Mouse (Mus musculus): ENCODE data around the gene Dedd. TPM values are rescaled to one million over a fixed set of nuclear protein-coding genes. Genes with fewer than 3 reads are reported as not detected.

Gene Dedd
- polyA plus RNA-seq (2016; fragmentation: Nextera tagmentation; extraction: Ambion mirVana): 50.3 and 50.4 TPM in 2 replicates

GRCm38 (mm10) chr1:171328839-171329432 is at the start of gene Dedd:
Gene Dedd (plus strand): TSS chr1:171329145.
- WGBS: under 1% methylated on average over 48 of the region's 48 CpGs
- Histone ChIP-seq H3K9me3 (no peaks in the 10 kb centered on the region), H3K27ac (replicated peaks) (peak within 1 kb of the TSS; percentile 100), H3K4me1 (peaks cover 34% of the 10 kb centered on the region), H3K4me3 (peak within 1 kb of the TSS; percentile 84), H3K36me3 (replicated peaks) (peaks cover 20% of the 10 kb centered on the region; the same call in 1 of the 2 replicates), H3K27me3 (replicated peaks; ENCODE audit: low read depth, poor library complexity, severe bottlenecking) (no peaks in the 10 kb centered on the region)
- peak; percentile 93 for DNase-seq (ENCODE audit: low spot score)

GRCm38 (mm10) chr1:171279721-171280120 is 49.2 kb upstream of the Dedd start:
- Histone ChIP-seq H3K4me1 (peaks cover 29% of the 10 kb centered on the region), H3K27ac (replicated peaks) (peak overlapping the region; percentile 83), H3K36me3 (replicated peaks) (peaks cover 77% of the 10 kb centered on the region), H3K9me3 (no peaks in the 10 kb centered on the region), H3K27me3 (replicated peaks; ENCODE audit: low read depth, poor library complexity, severe bottlenecking) (no peaks in the 10 kb centered on the region), H3K4me3 (peak overlapping the region; percentile 78)
- no peak for DNase-seq (ENCODE audit: low spot score)
- 56% methylated on average over 5 of the region's 5 CpGs for WGBS

DNA sequence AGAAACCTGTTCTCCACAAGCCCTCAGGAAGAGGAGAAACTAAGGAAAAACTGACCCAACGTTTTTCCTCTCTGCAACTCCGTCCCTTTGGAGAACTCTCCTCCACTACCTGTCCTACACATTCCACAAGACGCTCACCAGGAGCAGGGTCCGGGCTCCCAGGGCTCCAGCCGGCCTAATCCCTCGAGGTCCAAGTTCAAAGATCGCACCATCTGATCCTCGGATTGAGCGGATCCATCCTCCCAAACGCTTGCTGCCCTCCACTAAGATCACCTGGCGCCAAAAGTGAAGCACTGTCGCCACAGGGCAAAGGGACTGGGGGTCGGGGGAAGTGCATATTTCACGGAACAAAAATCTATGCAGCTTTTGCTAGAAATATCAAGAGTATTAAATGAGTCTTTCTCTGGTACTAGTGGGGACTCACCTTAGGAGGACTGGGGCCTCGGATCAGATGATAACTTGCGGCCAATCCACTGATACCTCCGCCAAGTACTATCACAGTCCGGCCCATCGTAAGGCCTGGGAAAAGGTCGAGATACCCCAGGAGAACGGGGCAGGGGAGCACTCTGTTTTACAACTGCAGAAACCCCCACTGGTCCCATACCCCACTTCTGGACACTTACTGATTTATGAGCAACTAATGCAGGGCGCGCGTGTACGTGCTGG is 48.6 kb upstream of the Dedd start:
- H3K36me3 ChIP-seq (replicated peaks): peaks cover 77% of the 10 kb centered on the region

DNA sequence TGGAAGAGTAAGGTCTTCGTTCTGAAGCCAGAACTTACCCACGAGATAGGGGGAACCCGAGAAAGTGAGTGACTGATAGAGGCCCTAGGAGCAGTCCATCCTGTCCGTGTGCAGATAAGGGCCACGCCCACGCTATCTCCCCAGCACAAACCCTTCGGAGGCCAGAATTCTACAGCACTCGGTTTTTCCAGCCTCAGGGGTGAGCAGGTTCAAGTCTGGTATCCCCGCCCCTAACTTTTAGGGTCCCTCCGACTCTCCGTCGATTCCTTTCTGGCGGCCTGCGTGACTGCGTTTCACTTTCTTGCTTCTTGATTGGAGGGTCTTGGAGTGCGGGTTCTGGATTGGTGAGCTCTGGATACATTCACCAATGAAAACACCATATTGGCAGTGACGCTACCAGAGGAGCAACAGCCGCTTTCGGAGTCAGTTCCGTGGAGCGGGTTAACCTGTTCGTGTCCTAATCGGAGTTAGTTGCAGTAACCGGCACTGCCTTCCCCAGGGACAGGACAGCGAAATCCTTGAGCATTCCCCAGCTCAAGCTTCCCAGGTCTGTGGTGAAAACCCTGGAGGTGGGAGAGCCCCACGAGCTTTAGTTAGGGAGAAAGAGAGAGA is 47.9 kb upstream of the Dedd start, which contains the start of gene Ppox:
Ppox (minus strand) TSS at position 271 of the 612 bp plus-strand sequence.
- H3K9me3 ChIP-seq: no peaks in the 10 kb centered on the region
- WGBS: under 1% methylated on average over 26 of the region's 26 CpGs
- DNase-seq (ENCODE audit: low spot score): peak; percentile 91
- H3K27ac ChIP-seq (replicated peaks): peak within 1 kb of the TSS; percentile 86
- H3K36me3 ChIP-seq (replicated peaks): peaks cover 77% of the 10 kb centered on the region
- H3K27me3 ChIP-seq (replicated peaks; ENCODE audit: low read depth, poor library complexity, severe bottlenecking): no peaks in the 10 kb centered on the region
- H3K4me1 ChIP-seq: peaks cover 35% of the 10 kb centered on the region
- H3K4me3 ChIP-seq: peak within 1 kb of the TSS; percentile 78

More for the DNA sequence above, 48.6 kb upstream of the Dedd start:
- under 1% methylated on average over 25 of the region's 25 CpGs for WGBS
- peak overlapping the region; percentile 83 for H3K27ac ChIP-seq (replicated peaks)
- peak; percentile 21 for DNase-seq (ENCODE audit: low spot score)
- peak overlapping the region; percentile 78 for H3K4me3 ChIP-seq
- no peaks in the 10 kb centered on the region for H3K27me3 ChIP-seq (replicated peaks; ENCODE audit: low read depth, poor library complexity, severe bottlenecking)
- H3K4me1 ChIP-seq: peaks cover 29% of the 10 kb centered on the region
- no peaks in the 10 kb centered on the region for H3K9me3 ChIP-seq

- WGBS: under 1% methylated on average over 10 of the region's 10 CpGs
- Histone ChIP-seq H3K36me3 (replicated peaks) (peaks cover 77% of the 10 kb centered on the region), H3K27ac (replicated peaks) (peak overlapping the region; percentile 86), H3K9me3 (no peaks in the 10 kb centered on the region), H3K27me3 (replicated peaks; ENCODE audit: low read depth, poor library complexity, severe bottlenecking) (no peaks in the 10 kb centered on the region), H3K4me3 (peak overlapping the region; percentile 78), H3K4me1 (peaks cover 39% of the 10 kb centered on the region)
- DNase-seq (ENCODE audit: low spot score): peak; percentile 76
Measured at GRCm38 (mm10) chr1:171281528-171281923, 47.4 kb upstream of the Dedd start.

GRCm38 (mm10) chr1:171282086-171282805 is 46.7 kb upstream of the Dedd start:
- Histone ChIP-seq H3K36me3 (replicated peaks) (peaks cover 73% of the 10 kb centered on the region), H3K4me3 (peak overlapping the region; percentile 78), H3K4me1 (peaks cover 46% of the 10 kb centered on the region), H3K27ac (replicated peaks) (0 out of 2 replicates have a peak overlapping the region, but pooled peaks have one; percentile 86), H3K27me3 (replicated peaks; ENCODE audit: low read depth, poor library complexity, severe bottlenecking) (no peaks in the 10 kb centered on the region), H3K9me3 (no peaks in the 10 kb centered on the region)
- WGBS: 81% methylated on average over 18 of the region's 18 CpGs
- peak; percentile 5 for DNase-seq (ENCODE audit: low spot score)

DNA sequence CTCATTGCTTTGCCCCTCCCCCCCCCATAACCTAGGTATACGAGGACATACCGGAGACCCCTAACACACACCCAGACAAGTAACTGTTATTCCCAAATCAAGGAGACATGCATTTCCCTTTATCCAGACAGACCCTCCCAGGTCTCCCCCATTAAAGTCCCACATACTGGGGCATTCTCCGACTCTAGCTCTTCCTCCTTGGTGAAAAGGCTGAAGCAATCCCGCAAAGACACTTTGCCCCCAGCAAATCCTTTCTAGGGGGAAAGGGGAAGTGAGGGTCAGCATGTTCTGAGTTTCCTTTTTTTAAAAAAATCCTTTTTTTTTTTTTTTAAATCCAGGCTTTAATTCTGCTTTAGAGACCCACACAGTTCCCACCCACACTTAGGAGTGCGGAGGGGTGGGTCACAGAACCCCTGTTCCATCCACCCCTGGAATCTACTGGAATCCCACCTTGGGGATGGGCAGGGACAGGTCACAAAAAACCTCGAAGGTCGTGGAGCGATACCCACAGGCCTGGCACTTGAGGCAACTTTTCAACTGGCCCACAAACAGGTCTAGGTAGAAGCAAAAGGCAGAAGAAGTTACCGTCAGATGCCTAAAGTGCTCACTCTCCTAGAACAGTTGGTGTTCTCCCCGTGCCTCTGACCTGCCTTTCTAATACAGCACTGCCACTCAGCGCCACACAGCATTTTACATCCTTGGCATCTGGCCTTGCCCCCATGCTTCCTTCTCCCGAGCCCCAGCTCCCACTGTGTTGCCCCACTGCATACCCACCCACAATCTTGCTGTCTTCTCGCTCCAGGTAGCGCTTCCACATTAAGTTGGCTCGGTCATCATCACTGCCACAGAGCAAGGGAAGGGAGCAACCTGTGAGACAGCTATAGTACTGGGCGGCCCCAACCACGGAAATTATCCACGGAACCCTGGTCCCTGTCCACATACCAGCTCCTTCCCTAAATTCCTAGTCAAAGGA is 45.5 kb upstream of the Dedd start:
- peaks cover 55% of the 10 kb centered on the region for H3K4me1 ChIP-seq
- H3K4me3 ChIP-seq: no peak overlapping the region
- peak; percentile 4 for DNase-seq (ENCODE audit: low spot score)
- no peak overlapping the region for H3K27ac ChIP-seq (replicated peaks)
- H3K36me3 ChIP-seq (replicated peaks): peaks cover 65% of the 10 kb centered on the region
- WGBS: 92% methylated on average over 18 of the region's 18 CpGs
- H3K9me3 ChIP-seq: no peaks in the 10 kb centered on the region
- no peaks in the 10 kb centered on the region for H3K27me3 ChIP-seq (replicated peaks; ENCODE audit: low read depth, poor library complexity, severe bottlenecking)

GRCm38 (mm10) chr1:171284491-171284890 is 44.5 kb upstream of the Dedd start:
- Histone ChIP-seq H3K9me3 (no peaks in the 10 kb centered on the region), H3K27me3 (replicated peaks; ENCODE audit: low read depth, poor library complexity, severe bottlenecking) (no peaks in the 10 kb centered on the region), H3K27ac (replicated peaks) (no peak overlapping the region), H3K4me1 (peaks cover 51% of the 10 kb centered on the region), H3K4me3 (0 out of 2 replicates have a peak overlapping the region, but pooled peaks have one; percentile 0), H3K36me3 (replicated peaks) (peaks cover 65% of the 10 kb centered on the region)
- WGBS: 92% methylated on average over 15 of the region's 15 CpGs
- no peak for DNase-seq (ENCODE audit: low spot score)

GRCm38 (mm10) chr1:171285096-171285892 is 43.7 kb upstream of the Dedd start:
- WGBS: 87% methylated on average over 20 of the region's 20 CpGs
- Histone ChIP-seq H3K27me3 (replicated peaks; ENCODE audit: low read depth, poor library complexity, severe bottlenecking) (no peaks in the 10 kb centered on the region), H3K9me3 (no peaks in the 10 kb centered on the region), H3K27ac (replicated peaks) (no peak overlapping the region), H3K4me1 (peaks cover 43% of the 10 kb centered on the region), H3K4me3 (0 out of 2 replicates have a peak overlapping the region, but pooled peaks have one; percentile 0), H3K36me3 (replicated peaks) (peaks cover 71% of the 10 kb centered on the region)
- DNase-seq (ENCODE audit: low spot score): no peak

GRCm38 (mm10) chr1:171286517-171286916 is 42.4 kb upstream of the Dedd start:
- 89% methylated on average over 19 of the region's 19 CpGs for WGBS
- H3K27ac ChIP-seq (replicated peaks): 0 out of 2 replicates have a peak overlapping the region, but pooled peaks have one; percentile 100
- H3K9me3 ChIP-seq: no peaks in the 10 kb centered on the region
- H3K36me3 ChIP-seq (replicated peaks): peaks cover 74% of the 10 kb centered on the region
- H3K4me3 ChIP-seq: peak overlapping the region; percentile 96
- H3K4me1 ChIP-seq: peaks cover 40% of the 10 kb centered on the region
- no peaks in the 10 kb centered on the region for H3K27me3 ChIP-seq (replicated peaks; ENCODE audit: low read depth, poor library complexity, severe bottlenecking)
- no peak for DNase-seq (ENCODE audit: low spot score)
